Mouse (Mus musculus) CH12.LX (cell line): ENCODE measurements around the gene Smg5. TPM values are rescaled to one million over a fixed set of nuclear protein-coding genes. Genes with fewer than 3 reads are reported as not detected.

ENCODE experiments used
- DNase-seq: peaks from one replicate; pipeline ENCODE4 v3.0.0-alpha.2; 2013; ENCODE audit errors: extremely low read depth
- H3K27ac ChIP-seq: 2 replicates; pipeline ENCODE4 v1.5.1; 2012; ENCODE audit warnings: low read depth, mild to moderate bottlenecking, control low read depth, moderate library complexity; ENCODE audit not compliant: insufficient read depth
- H3K27me3 ChIP-seq: replicated peaks from 2 replicates; pipeline ENCODE3; 2012; ENCODE audit warnings: inconsistent platforms
- H3K36me3 ChIP-seq, 2 experiments: replicated peaks in 1 of 2; 2 replicates each; pipeline versions ENCODE3 to v1.6.1; 2012; ENCODE audit warnings: inconsistent platforms in 1 of 2, low read length in 1 of 2, mild to moderate bottlenecking in 1 of 2, mixed read lengths in 1 of 2, moderate library complexity in 1 of 2; ENCODE audit not compliant: control insufficient read depth in 1 of 2, insufficient read depth in 1 of 2
- H3K4me1 ChIP-seq, 2 experiments: 2 replicates each; pipeline ENCODE4 v1.6.1; 2012; ENCODE audit warnings: inconsistent platforms in 1 of 2, moderate library complexity in 1 of 2; ENCODE audit not compliant: insufficient read depth in 2 of 2, control insufficient read depth in 1 of 2
- H3K4me2 ChIP-seq: 2 replicates; pipeline ENCODE4 v1.6.1; 2012; ENCODE audit warnings: low read depth, mild to moderate bottlenecking, control low read depth; ENCODE audit not compliant: poor library complexity, insufficient read depth, severe bottlenecking
- H3K4me3 ChIP-seq, 3 experiments: fragments of 150-350 bp in 1 of 3; sonication (generic) in 1 of 3; replicated peaks in 1 of 3; 2 replicates each; pipeline versions ENCODE3 to v1.5.1; 2011 to 2012; ENCODE audit warnings: low read depth in 2 of 3, low read length in 2 of 3, mild to moderate bottlenecking in 2 of 3, moderate library complexity in 2 of 3, control low read depth in 1 of 3, improper control_type of control experiment in 1 of 3, inconsistent platforms in 1 of 3, mixed read lengths in 1 of 3; ENCODE audit not compliant: poor library complexity in 1 of 3
- H3K79me2 ChIP-seq: replicated peaks from 2 replicates; pipeline ENCODE4 v1.6.1; 2012; ENCODE audit warnings: mild to moderate bottlenecking, moderate library complexity; ENCODE audit not compliant: control insufficient read depth, poor library complexity, insufficient read depth, severe bottlenecking; ENCODE audit errors: extremely low read depth
- H3K9ac ChIP-seq: 2 replicates; pipeline ENCODE4 v1.6.1; 2012; ENCODE audit warnings: low read depth, mild to moderate bottlenecking, control low read depth, moderate library complexity; ENCODE audit not compliant: insufficient read depth
- H3K9me3 ChIP-seq: replicated peaks from 2 replicates; pipeline ENCODE3; 2012; ENCODE audit warnings: low read length, inconsistent platforms, mixed read lengths
- BHLHE40 ChIP-seq: IDR thresholded peaks from 2 replicates; pipeline ENCODE4 v1.6.1; 2011; ENCODE audit warnings: mild to moderate bottlenecking, low read depth, low read length, improper control_type of control experiment
- CHD2 ChIP-seq: IDR thresholded peaks from 2 replicates; pipeline ENCODE4 v1.6.1; 2011; ENCODE audit warnings: low read length, improper control_type of control experiment
- CTCF ChIP-seq, 2 experiments: IDR thresholded peaks in 1 of 2; conservative IDR thresholded peaks in 1 of 2; 2 replicates each; pipeline ENCODE4 v1.5.1; 2011 to 2012; ENCODE audit warnings: low read depth in 2 of 2, low read length in 2 of 2, improper control_type of control experiment in 1 of 2, inconsistent platforms in 1 of 2, mild to moderate bottlenecking in 1 of 2, moderate library complexity in 1 of 2
- ELF1 ChIP-seq: IDR thresholded peaks from 2 replicates; pipeline ENCODE4 v1.6.1; 2014; ENCODE audit warnings: low read depth, mild to moderate bottlenecking, inconsistent platforms, low read length, improper control_type of control experiment
- ETS1 ChIP-seq: conservative IDR thresholded peaks from 2 replicates; pipeline ENCODE4 v1.6.1; 2012; ENCODE audit warnings: low read depth, mild to moderate bottlenecking, inconsistent platforms, low read length, improper control_type of control experiment, moderate library complexity
- MAX ChIP-seq: IDR thresholded peaks from 2 replicates; pipeline ENCODE4 v1.6.1; 2011; ENCODE audit warnings: low read length, improper control_type of control experiment
- MAZ ChIP-seq: IDR thresholded peaks from 2 replicates; pipeline ENCODE4 v1.6.1; 2012; ENCODE audit warnings: low read depth, mild to moderate bottlenecking, inconsistent platforms, low read length, improper control_type of control experiment, moderate library complexity
- MEF2A ChIP-seq: IDR thresholded peaks from 2 replicates; pipeline ENCODE4 v1.6.1; 2014; ENCODE audit warnings: low read depth, mild to moderate bottlenecking, inconsistent platforms, low read length, improper control_type of control experiment, borderline replicate concordance
- MXI1 ChIP-seq: IDR thresholded peaks from 2 replicates; pipeline ENCODE4 v1.6.1; 2011; ENCODE audit warnings: mild to moderate bottlenecking, low read depth, low read length, improper control_type of control experiment
- MYC ChIP-seq: IDR thresholded peaks from 2 replicates; pipeline ENCODE4 v1.6.1; 2011; ENCODE audit warnings: low read depth, mild to moderate bottlenecking, improper control_type of control experiment, low read length
- NELFE ChIP-seq: IDR thresholded peaks from 2 replicates; pipeline ENCODE4 v1.6.1; 2011; ENCODE audit warnings: low read depth, low read length, improper control_type of control experiment
- POLR2AphosphoS2 ChIP-seq: IDR thresholded peaks from 2 replicates; pipeline ENCODE4 v1.6.1; 2011; ENCODE audit warnings: low read depth, low read length, improper control_type of control experiment
- RAD21 ChIP-seq: IDR thresholded peaks from 2 replicates; pipeline ENCODE4 v1.6.1; 2011; ENCODE audit warnings: low read depth, mild to moderate bottlenecking, low read length, improper control_type of control experiment, moderate library complexity
- RCOR1 ChIP-seq: conservative IDR thresholded peaks from 2 replicates; pipeline ENCODE4 v1.6.1; 2012; ENCODE audit warnings: low read depth, mild to moderate bottlenecking, inconsistent platforms, low read length, improper control_type of control experiment
- SIN3A ChIP-seq: IDR thresholded peaks from 2 replicates; pipeline ENCODE4 v1.6.1; 2012; ENCODE audit warnings: low read length, improper control_type of control experiment, inconsistent platforms
- TBP ChIP-seq: conservative IDR thresholded peaks from 2 replicates; pipeline ENCODE4 v1.6.1; 2011; ENCODE audit warnings: low read depth, low read length, improper control_type of control experiment
- TCF12 ChIP-seq: IDR thresholded peaks from 2 replicates; pipeline ENCODE4 v1.6.1; 2014; ENCODE audit warnings: low read depth, mild to moderate bottlenecking, inconsistent platforms, low read length, improper control_type of control experiment
- USF1 ChIP-seq: IDR thresholded peaks from 2 replicates; pipeline ENCODE4 v1.6.1; 2014; ENCODE audit warnings: low read depth, mild to moderate bottlenecking, inconsistent platforms, low read length, improper control_type of control experiment
- USF2 ChIP-seq: conservative IDR thresholded peaks from 2 replicates; pipeline ENCODE4 v1.6.1; 2011; ENCODE audit warnings: low read depth, low read length, improper control_type of control experiment
- ZMIZ1 ChIP-seq: IDR thresholded peaks from 2 replicates; pipeline ENCODE4 v1.6.1; 2012; ENCODE audit warnings: low read depth, mild to moderate bottlenecking, inconsistent platforms, low read length, improper control_type of control experiment
- ZNF384 ChIP-seq: IDR thresholded peaks from 2 replicates; pipeline ENCODE4 v1.6.1; 2012; ENCODE audit warnings: low read depth, low read length, improper control_type of control experiment, inconsistent platforms
- dilution Hi-C: fragments of 300-500 bp; cut with MboI; formaldehyde crosslinking; loops from 2 replicates; pipeline ENCODE4 v1.14.3; 2020; ENCODE audit warnings: low sequenced_read_pairs; ENCODE audit not compliant: extremely low pct_unique_long_range_greater_than_20kb, extremely low pct_ligation_motif_present
- in situ Hi-C: fragments of 300-500 bp; cut with MboI; formaldehyde crosslinking; loops from 3 replicates; pipeline ENCODE4 v1.14.3; 2019; ENCODE audit warnings: low sequenced_read_pairs, low pct_ligation_motif_present, low pct_unique_long_range_greater_than_20kb, mixed read lengths
- polyA plus RNA-seq: library from polyadenylated mRNA; unstranded; fragments of >175 nt; gene quantifications from 2 replicates; pipeline ENCODE4 v1.2.1, GENCODE M21; 2012; ENCODE audit warnings: low read depth; ENCODE audit not compliant: insufficient read length
- total RNA-seq, 2 experiments: library from RNA; depleted of rRNA; stranded (reverse); fragments of 300-350 nt in 1 of 2; fragments of >200 nt in 1 of 2; gene quantifications; 2 replicates each; pipeline ENCODE4 v1.2.3; 2012 to 2014

Smg5 gene
- total and polyA plus RNA-seq, 3 experiments = 43.7 to 81.6 (median 58.3) TPM

GRCm38 (mm10) chr3:88296110-88296560, 39.9 kb upstream of the Smg5 start:
- Histone ChIP-seq H3K9me3 (no peaks in the 10 kb centered on the region), H3K9ac (peak overlapping the region; percentile 86)
- peak; percentile 55 for DNase-seq
- TF ChIP-seq TBP (peak; percentile 92; the same call in 1 of the 2 replicates), POLR2AphosphoS2 (peak; percentile 48; the same call in 1 of the 2 replicates), USF1 (peak; percentile 18; the same call in 1 of the 2 replicates), NELFE (no peak), MEF2A (peak; percentile 8; the same call in 1 of the 2 replicates), MYC (peak; percentile 99), RCOR1 (no peak), MXI1 (peak; percentile 99), CTCF (conservative IDR thresholded peaks at IDR 0.05 in 1 of 2, IDR thresholded peaks at IDR 0.05 in 1 of 2; ENCODE audit: low read depth in 2 of 2, low read length in 2 of 2) (no peak), CHD2 (peak; percentile 69), MAX (peak; percentile 95), BHLHE40 (peak; percentile 34; the same call in 1 of the 2 replicates), ELF1 (no peak), ZMIZ1 (peak; percentile 97), MAZ (no peak), TCF12 (peak; percentile 11; the same call in 1 of the 2 replicates), RAD21 (no peak), SIN3A (peak; percentile 77; the same call in 1 of the 2 replicates), USF2 (0 out of 2 replicates have a peak, but pooled peaks have one; percentile 8), ETS1 (peak; percentile 44; the same call in 1 of the 2 replicates), ZNF384 (0 out of 2 replicates have a peak, but pooled peaks have one; percentile 38)
- TF ChIP-seq, all 38 proteins: peak for 15
- Histone ChIP-seq H3K4me1 (peaks cover 0 to 30% of the 10 kb centered on the region in 2 experiments; a peak in 3 of 4 replicates), H3K27me3 (no peaks in the 10 kb centered on the region), H3K4me3 (peak overlapping the region; percentile 52 to 98 (median 67)), H3K4me2 (peak overlapping the region; percentile 100), H3K36me3 (peaks cover 19 to 38% of the 10 kb centered on the region in 2 experiments), H3K79me2 (peaks cover 41% of the 10 kb centered on the region), H3K27ac (peak overlapping the region; percentile 51; the same call in 1 of the 2 replicates)
- in situ Hi-C loops = loop anchor here (5.0 kb wide), 1 partner anchor 36 kb away; no protein-coding TSS in a partner anchor
- dilution Hi-C loops = no loop called here
